Mouse (Mus musculus): ENCODE data around the gene Optc.

The Optc gene

GRCm38 (mm10) chr1:133881813-133882212, 26.0 kb downstream of the Optc start:
- DNase-seq, result no peak

GRCm38 (mm10) chr1:133878825-133879423, 28.9 kb downstream of the Optc start:
- DNase-seq, result no peak

- DNase-seq, result no peak
Observed at GRCm38 (mm10) chr1:133876936-133877335, 30.9 kb downstream of the Optc start.

GRCm38 (mm10) chr1:133873086-133873813, 34.5 kb downstream of the Optc start:
- DNase-seq, result no peak

GRCm38 (mm10) chr1:133871241-133871640, 36.6 kb downstream of the Optc start:
- no peak for DNase-seq

- no peak for DNase-seq
Observed at GRCm38 (mm10) chr1:133869221-133869620, 38.6 kb downstream of the Optc start.

GRCm38 (mm10) chr1:133863257-133863997, 44.4 kb downstream of the Optc start:
- DNase-seq, result no peak

- DNase-seq, result no peak
Observed at GRCm38 (mm10) chr1:133861028-133861427, 46.8 kb downstream of the Optc start.

- no peak for DNase-seq
Observed at GRCm38 (mm10) chr1:133859821-133860711, 47.7 kb downstream of the Optc start.

- no peak for DNase-seq
Observed at GRCm38 (mm10) chr1:133859257-133859656, 48.5 kb downstream of the Optc start.

GRCm38 (mm10) chr1:133857781-133858180, 50.0 kb downstream of the Optc start:
- DNase-seq, result no peak

GRCm38 (mm10) chr1:133857171-133857570, 50.6 kb downstream of the Optc start:
- DNase-seq, result no peak

GRCm38 (mm10) chr1:133856655-133857054, 51.1 kb downstream of the Optc start:
- DNase-seq, result no peak

GRCm38 (mm10) chr1:133856133-133856541, 51.7 kb downstream of the Optc start:
- no peak for DNase-seq

- DNase-seq, result no peak
Observed at GRCm38 (mm10) chr1:133855274-133856017, 52.4 kb downstream of the Optc start.

GRCm38 (mm10) chr1:133854421-133855273, 53.2 kb downstream of the Optc start:
- peak; percentile 39 for DNase-seq
